Mouse (Mus musculus) testis, postnatal 10 days (tissue): Measurements from ENCODE around the gene Srsf2.
A peak's percentile ranks its signal among the peaks of the same experiment; 100 is the strongest.
"Not testable (repeated sequence)": the region's sequence is repeated elsewhere in the genome, so short reads cannot be mapped to it uniquely, and the experiment has no call there.

Experiments used
- DNase-seq: peaks from one replicate; pipeline ENCODE4 v3.0.0; 2021; ENCODE audit warnings: low spot score

The Srsf2 gene

GRCm38 (mm10) chr11:116826550-116827504 is 26.1 kb downstream of the Srsf2 start:
- DNase-seq: peak; percentile 49

- DNase-seq: peak; percentile 50
Measured at GRCm38 (mm10) chr11:116825230-116825629, 27.7 kb downstream of the Srsf2 start.

- DNase-seq: not testable (repeated sequence)
Measured at GRCm38 (mm10) chr11:116823885-116824284, 29.0 kb downstream of the Srsf2 start.

- no peak for DNase-seq
Measured at GRCm38 (mm10) chr11:116823255-116823654, 29.6 kb downstream of the Srsf2 start.

GRCm38 (mm10) chr11:116822626-116823025 is 30.3 kb downstream of the Srsf2 start:
- DNase-seq: no peak

GRCm38 (mm10) chr11:116822215-116822614 is 30.7 kb downstream of the Srsf2 start:
- DNase-seq: no peak

GRCm38 (mm10) chr11:116821057-116821940 is 31.6 kb downstream of the Srsf2 start:
- DNase-seq: peak; percentile 41

- no peak for DNase-seq
Measured at GRCm38 (mm10) chr11:116819932-116820593, 32.8 kb downstream of the Srsf2 start.

- DNase-seq: no peak
Measured at GRCm38 (mm10) chr11:116818722-116819121, 34.2 kb downstream of the Srsf2 start.

GRCm38 (mm10) chr11:116817567-116817966 is 35.3 kb downstream of the Srsf2 start:
- DNase-seq: no peak

GRCm38 (mm10) chr11:116816769-116817168 is 36.1 kb downstream of the Srsf2 start:
- DNase-seq: no peak

GRCm38 (mm10) chr11:116814884-116815415 is 37.9 kb downstream of the Srsf2 start:
- no peak for DNase-seq

- DNase-seq: peak; percentile 73
Measured at GRCm38 (mm10) chr11:116814076-116814883, 38.6 kb downstream of the Srsf2 start.

GRCm38 (mm10) chr11:116813610-116814009 is 39.3 kb downstream of the Srsf2 start:
- no peak for DNase-seq

- peak; percentile 76 for DNase-seq
Measured at GRCm38 (mm10) chr11:116812793-116813529, 39.9 kb downstream of the Srsf2 start.

GRCm38 (mm10) chr11:116810983-116811901 is 41.7 kb downstream of the Srsf2 start:
- peak; percentile 78 for DNase-seq

GRCm38 (mm10) chr11:116810528-116810927 is 42.4 kb downstream of the Srsf2 start:
- no peak for DNase-seq

- DNase-seq: no peak
Measured at GRCm38 (mm10) chr11:116809520-116809919, 43.4 kb downstream of the Srsf2 start.

GRCm38 (mm10) chr11:116808811-116809395 is 44.0 kb downstream of the Srsf2 start:
- peak; percentile 62 for DNase-seq
